Mouse (Mus musculus): ENCODE measurements around the gene Cd44. TPM values are rescaled to one million over a fixed set of nuclear protein-coding genes. Genes with fewer than 3 reads are reported as not detected.

Cd44 gene
- polyA plus RNA-seq, 1 experiment from 2014 or later, result 1.9 TPM

GRCm38 (mm10) chr2:102934834-102935233 lies 33.4 kb upstream of the Cd44 start:
- Histone ChIP-seq H3K4me3 (no peak overlapping the region), H3K27ac (replicated peaks) (no peak overlapping the region), H3K9ac (replicated peaks) (no peak overlapping the region), H3K4me1 (no peaks in the 10 kb centered on the region; the same call in 1 of the 2 replicates), H3K4me2 (replicated peaks) (no peak overlapping the region), H3K9me3 (no peaks in the 10 kb centered on the region), H3K27me3 (no peaks in the 10 kb centered on the region), H3K36me3 (no peaks in the 10 kb centered on the region)
- ATAC-seq (replicated peaks), result no peak
- WGBS, result 83% methylated on average over 3 of the region's 3 CpGs

DNA sequence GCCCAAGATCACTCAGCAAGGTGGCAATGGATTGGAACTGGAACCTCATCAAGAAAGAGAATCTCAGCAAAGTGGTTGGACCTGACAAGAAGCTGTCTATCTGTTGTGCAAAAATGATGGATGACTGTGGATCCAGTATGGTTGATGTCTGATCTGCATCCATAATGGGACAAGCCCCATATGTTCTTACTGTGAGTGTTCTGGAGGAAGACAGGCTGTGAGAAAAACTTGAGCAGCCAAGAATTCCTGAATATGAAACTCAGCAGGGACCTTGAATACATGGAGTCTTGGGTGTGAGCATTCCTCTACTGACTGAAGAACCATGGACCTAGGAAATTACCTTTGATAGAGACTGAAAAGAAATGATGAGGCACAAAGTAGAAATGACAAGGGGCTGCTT lies 32.3 kb upstream of the Cd44 start:
- no peak overlapping the region for H3K4me2 ChIP-seq (replicated peaks)
- no peaks in the 10 kb centered on the region for H3K9me3 ChIP-seq
- no peak overlapping the region for H3K27ac ChIP-seq (replicated peaks)
- no peak overlapping the region for H3K4me3 ChIP-seq
- H3K4me1 ChIP-seq, result no peaks in the 10 kb centered on the region; the same call in 1 of the 2 replicates
- no peaks in the 10 kb centered on the region for H3K36me3 ChIP-seq
- no peak for ATAC-seq (replicated peaks)
- no peaks in the 10 kb centered on the region for H3K27me3 ChIP-seq
- H3K9ac ChIP-seq (replicated peaks), result no peak overlapping the region

- Histone ChIP-seq H3K9ac (replicated peaks) (no peak overlapping the region), H3K4me3 (no peak overlapping the region), H3K36me3 (no peaks in the 10 kb centered on the region), H3K4me1 (no peaks in the 10 kb centered on the region; the same call in 1 of the 2 replicates), H3K27ac (replicated peaks) (no peak overlapping the region), H3K9me3 (no peaks in the 10 kb centered on the region), H3K27me3 (no peaks in the 10 kb centered on the region), H3K4me2 (replicated peaks) (no peak overlapping the region)
- no peak for ATAC-seq (replicated peaks)
- WGBS, result 47% methylated on average over 4 of the region's 4 CpGs
These were observed 31.7 kb upstream of the Cd44 start for GRCm38 (mm10) chr2:102933142-102933541.

DNA sequence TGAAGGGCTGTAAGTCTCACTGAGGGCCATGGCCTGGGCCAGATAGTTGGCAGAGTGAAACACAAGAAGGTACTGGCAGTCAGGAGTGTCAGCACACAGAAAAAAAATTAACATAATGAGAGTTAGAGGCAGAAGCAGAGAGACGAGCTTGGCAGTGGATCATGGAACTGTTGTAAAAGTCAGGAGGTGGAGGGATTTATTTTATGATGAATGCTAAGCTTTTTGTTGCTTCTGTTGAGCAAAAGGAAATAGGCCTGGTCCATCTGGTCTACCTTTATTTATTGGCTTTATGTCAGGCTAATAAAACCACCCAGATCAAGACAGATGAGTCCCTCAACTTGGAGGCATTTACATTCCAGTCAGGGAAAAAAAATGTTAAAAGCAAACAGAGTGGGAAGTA lies 31.2 kb upstream of the Cd44 start:
- no peak for ATAC-seq (replicated peaks)
- Histone ChIP-seq H3K27me3 (no peaks in the 10 kb centered on the region), H3K9me3 (no peaks in the 10 kb centered on the region), H3K4me1 (no peaks in the 10 kb centered on the region; the same call in 1 of the 2 replicates), H3K4me2 (replicated peaks) (no peak overlapping the region), H3K4me3 (no peak overlapping the region), H3K27ac (replicated peaks) (no peak overlapping the region), H3K36me3 (no peaks in the 10 kb centered on the region), H3K9ac (replicated peaks) (no peak overlapping the region)
- 32% methylated on average over 1 of the region's 1 CpGs for WGBS

DNA sequence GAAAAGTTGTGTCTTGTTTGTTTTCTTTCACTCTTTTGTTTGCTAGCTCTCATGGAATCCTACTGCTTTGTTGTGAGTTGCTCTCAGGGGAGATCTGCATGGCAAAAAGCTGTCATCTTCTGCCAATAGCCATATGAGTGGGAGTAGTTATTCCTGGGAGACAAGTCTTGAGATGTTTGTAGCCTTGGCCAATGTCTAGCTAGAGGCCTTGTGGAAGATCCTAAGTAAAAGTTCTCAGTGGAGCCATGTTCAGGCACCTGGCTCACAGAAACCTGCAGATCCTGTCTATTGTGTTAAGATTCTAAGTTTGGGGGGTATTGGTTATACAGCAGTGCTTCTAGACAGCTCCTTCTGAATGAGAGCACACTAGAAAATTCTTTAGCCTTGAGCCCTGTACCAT lies 26.7 kb upstream of the Cd44 start:
- Histone ChIP-seq H3K27me3 (no peaks in the 10 kb centered on the region), H3K4me1 (no peaks in the 10 kb centered on the region; the same call in 1 of the 2 replicates), H3K4me3 (no peak overlapping the region), H3K27ac (replicated peaks) (no peak overlapping the region), H3K9ac (replicated peaks) (no peak overlapping the region), H3K4me2 (replicated peaks) (no peak overlapping the region), H3K9me3 (no peaks in the 10 kb centered on the region), H3K36me3 (no peaks in the 10 kb centered on the region)
- ATAC-seq (replicated peaks), result no peak

GRCm38 (mm10) chr2:102924480-102924879 lies 23.0 kb upstream of the Cd44 start:
- Histone ChIP-seq H3K27me3 (no peaks in the 10 kb centered on the region), H3K9me3 (no peaks in the 10 kb centered on the region), H3K4me1 (no peaks in the 10 kb centered on the region), H3K4me3 (no peak overlapping the region), H3K4me2 (replicated peaks) (no peak overlapping the region), H3K36me3 (no peaks in the 10 kb centered on the region), H3K27ac (replicated peaks) (no peak overlapping the region), H3K9ac (replicated peaks) (no peak overlapping the region)
- ATAC-seq (replicated peaks), result no peak
- WGBS, result 82% methylated on average over 1 of the region's 1 CpGs

- Histone ChIP-seq H3K9me3 (no peaks in the 10 kb centered on the region), H3K36me3 (no peaks in the 10 kb centered on the region), H3K4me2 (replicated peaks) (no peak overlapping the region), H3K27ac (replicated peaks) (no peak overlapping the region), H3K27me3 (no peaks in the 10 kb centered on the region), H3K4me1 (no peaks in the 10 kb centered on the region), H3K4me3 (no peak overlapping the region), H3K9ac (replicated peaks) (no peak overlapping the region)
- 80% methylated on average over 3 of the region's 3 CpGs for WGBS
- ATAC-seq (replicated peaks), result no peak
These were observed 22.2 kb upstream of the Cd44 start for GRCm38 (mm10) chr2:102923682-102924081.

DNA sequence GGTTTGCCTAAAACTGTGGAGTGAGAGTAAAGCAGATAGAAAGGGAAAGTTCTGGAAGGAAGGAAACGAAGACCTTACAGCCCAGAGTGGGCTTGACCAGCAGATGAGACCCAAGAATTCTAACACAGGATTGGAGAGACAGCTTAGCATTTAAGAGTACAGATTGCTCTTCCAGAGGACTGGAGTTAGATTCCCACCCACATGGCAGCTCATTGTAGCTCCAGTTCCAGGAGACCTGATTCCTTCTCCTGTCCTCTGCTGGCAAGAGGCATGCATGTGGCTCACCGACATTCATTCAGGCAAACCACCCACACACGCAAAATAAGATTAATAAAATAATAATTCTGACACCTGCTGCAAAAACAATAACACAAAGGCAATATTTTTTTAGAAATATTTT lies 20.6 kb upstream of the Cd44 start:
- Histone ChIP-seq H3K27me3 (no peaks in the 10 kb centered on the region), H3K4me1 (no peaks in the 10 kb centered on the region), H3K36me3 (no peaks in the 10 kb centered on the region), H3K9ac (replicated peaks) (no peak overlapping the region), H3K9me3 (no peaks in the 10 kb centered on the region), H3K27ac (replicated peaks) (no peak overlapping the region), H3K4me2 (replicated peaks) (no peak overlapping the region), H3K4me3 (no peak overlapping the region)
- 93% methylated on average over 3 of the region's 3 CpGs for WGBS
- no peak for ATAC-seq (replicated peaks)

- no peaks in the 10 kb centered on the region for H3K36me3 ChIP-seq
These were observed 16.8 kb upstream of the Cd44 start for GRCm38 (mm10) chr2:102918301-102918700.

GRCm38 (mm10) chr2:102916596-102916995 lies 15.1 kb upstream of the Cd44 start:
- Histone ChIP-seq H3K9me3 (no peaks in the 10 kb centered on the region), H3K27me3 (no peaks in the 10 kb centered on the region), H3K4me2 (replicated peaks) (no peak overlapping the region), H3K9ac (replicated peaks) (no peak overlapping the region), H3K4me1 (no peaks in the 10 kb centered on the region), H3K36me3 (no peaks in the 10 kb centered on the region), H3K4me3 (no peak overlapping the region), H3K27ac (replicated peaks) (no peak overlapping the region)
- ATAC-seq (replicated peaks), result no peak
- WGBS, result 70% methylated on average over 3 of the region's 3 CpGs

More at GRCm38 (mm10) chr2:102918301-102918700, 16.8 kb upstream of the Cd44 start:
- H3K27me3 ChIP-seq, result no peaks in the 10 kb centered on the region
- 93% methylated on average over 1 of the region's 1 CpGs for WGBS
- no peak for ATAC-seq (replicated peaks)
- H3K9ac ChIP-seq (replicated peaks), result no peak overlapping the region
- no peak overlapping the region for H3K27ac ChIP-seq (replicated peaks)
- H3K4me1 ChIP-seq, result no peaks in the 10 kb centered on the region
- no peak overlapping the region for H3K4me2 ChIP-seq (replicated peaks)
- H3K4me3 ChIP-seq, result no peak overlapping the region
- H3K9me3 ChIP-seq, result no peaks in the 10 kb centered on the region

- 77% methylated on average over 5 of the region's 5 CpGs for WGBS
- H3K4me3 ChIP-seq, result no peak overlapping the region
- ATAC-seq (replicated peaks), result no peak
These were observed 13.2 kb upstream of the Cd44 start for GRCm38 (mm10) chr2:102914675-102915074.

DNA sequence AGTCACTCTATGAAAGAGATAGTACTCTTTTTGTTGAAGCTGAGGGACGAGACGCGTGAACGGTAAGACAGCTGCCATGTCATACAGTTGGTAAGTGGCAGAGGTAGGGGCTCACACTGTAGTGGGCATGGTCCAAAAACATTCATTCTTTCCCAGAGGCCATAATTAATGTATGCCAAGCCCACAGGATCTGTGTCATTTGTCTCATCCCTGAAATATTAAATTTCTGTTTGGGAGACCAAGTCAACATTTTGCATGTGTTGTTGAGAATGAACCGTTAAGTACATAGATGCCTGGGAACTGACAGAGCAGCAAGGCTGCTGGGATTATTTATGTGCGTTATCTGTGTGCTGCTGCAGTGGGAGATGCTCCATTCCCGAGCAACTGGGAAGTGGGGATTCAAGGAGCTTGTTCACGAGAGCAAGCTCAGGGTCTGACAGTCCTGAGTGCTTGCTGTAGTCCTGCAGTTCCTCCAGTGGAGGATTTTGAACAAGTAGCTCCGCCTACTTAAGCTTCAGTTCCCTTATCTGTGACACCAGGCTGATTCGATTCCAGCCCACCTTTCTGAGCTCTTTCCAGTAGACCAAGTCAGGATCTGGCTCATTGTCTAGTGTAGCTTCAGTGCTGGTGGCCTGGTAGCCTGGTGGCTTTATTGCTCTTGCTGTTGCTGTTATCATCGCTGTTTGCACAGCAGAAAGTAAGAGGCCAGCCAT lies 12.5 kb upstream of the Cd44 start:
- Histone ChIP-seq H3K4me2 (replicated peaks) (no peak overlapping the region), H3K9ac (replicated peaks) (no peak overlapping the region), H3K4me3 (no peak overlapping the region), H3K27ac (replicated peaks) (no peak overlapping the region), H3K36me3 (no peaks in the 10 kb centered on the region), H3K9me3 (no peaks in the 10 kb centered on the region), H3K27me3 (no peaks in the 10 kb centered on the region), H3K4me1 (no peaks in the 10 kb centered on the region)
- 80% methylated on average over 11 of the region's 11 CpGs for WGBS
- ATAC-seq (replicated peaks), result no peak

More at GRCm38 (mm10) chr2:102914675-102915074, 13.2 kb upstream of the Cd44 start:
- Histone ChIP-seq H3K9ac (replicated peaks) (no peak overlapping the region), H3K27me3 (no peaks in the 10 kb centered on the region), H3K27ac (replicated peaks) (no peak overlapping the region), H3K36me3 (no peaks in the 10 kb centered on the region), H3K4me1 (no peaks in the 10 kb centered on the region), H3K4me2 (replicated peaks) (no peak overlapping the region), H3K9me3 (no peaks in the 10 kb centered on the region)

DNA sequence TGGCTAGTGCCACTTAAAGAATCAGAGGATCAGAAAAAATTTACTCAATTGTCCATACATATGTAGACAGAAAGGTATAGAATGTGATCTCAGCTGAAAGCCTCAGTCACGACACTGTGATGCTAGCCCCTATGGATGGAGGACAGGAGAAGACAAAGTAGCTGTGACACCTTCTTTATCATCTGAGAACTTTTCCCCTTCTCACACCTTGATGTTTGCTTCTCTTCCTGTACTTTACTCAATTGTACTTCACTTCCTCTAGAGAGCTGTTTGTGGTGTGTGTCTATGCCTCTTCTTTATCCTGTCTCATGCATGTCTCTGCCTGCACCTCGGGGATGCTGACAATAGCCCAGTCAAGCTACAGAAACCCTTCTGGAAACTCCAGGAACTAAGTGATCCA lies 11.5 kb upstream of the Cd44 start:
- ATAC-seq (replicated peaks), result no peak
- H3K4me3 ChIP-seq, result no peak overlapping the region
- H3K4me2 ChIP-seq (replicated peaks), result no peak overlapping the region
- no peak overlapping the region for H3K9ac ChIP-seq (replicated peaks)
- no peaks in the 10 kb centered on the region for H3K9me3 ChIP-seq
- no peak overlapping the region for H3K27ac ChIP-seq (replicated peaks)
- no peaks in the 10 kb centered on the region for H3K4me1 ChIP-seq
- no peaks in the 10 kb centered on the region for H3K36me3 ChIP-seq
- no peaks in the 10 kb centered on the region for H3K27me3 ChIP-seq
- WGBS, result 74% methylated on average over 2 of the region's 2 CpGs
